Mouse (Mus musculus) T-helper 17 cell (primary cell): ENCODE data around the gene Ndufa9.

Experiments used
- in situ Hi-C, 2 experiments: fragments of 300-600 bp; cut with MboI, MseI; formaldehyde crosslinking; loops; 1 replicate in 1 of 2; 2 replicates in 1 of 2; pipeline ENCODE4 v1.15.1; 2025; ENCODE audit warnings: high pct_unique_total_duplicates in 2 of 2

The Ndufa9 gene

GRCm38 (mm10) chr6:126848712-126849704, at the start of gene Ndufa9:
Gene Ndufa9 (minus strand): TSS chr6:126849136.
- in situ Hi-C loops, result no loop called here

GRCm38 (mm10) chr6:126877118-126877517, 28.2 kb upstream of the Ndufa9 start:
- in situ Hi-C loops, result no loop called here

- in situ Hi-C loops, result loop anchor here in 1 of 2 experiments (5.0 kb wide), 1 partner anchor 84 kb away; the partner anchor contains the start of genes D6Wsu163e and Rad51ap1
These were observed 3.9 kb upstream of the Ndufa9 start, which contains the start of gene Akap3 for GRCm38 (mm10) chr6:126852881-126853280. Gene Akap3 (plus strand): TSS chr6:126853098.

GRCm38 (mm10) chr6:126836628-126837027, 12.3 kb downstream of the Ndufa9 start:
- in situ Hi-C loops, result loop anchor here in 1 of 2 experiments (10.0 kb wide), 1 partner anchor 1462 kb away; no protein-coding TSS in a partner anchor

GRCm38 (mm10) chr6:126823087-126823486, 25.8 kb downstream of the Ndufa9 start:
- in situ Hi-C loops, result no loop called here

- in situ Hi-C loops, result no loop called here
These were observed 32.6 kb downstream of the Ndufa9 start for GRCm38 (mm10) chr6:126816338-126816737.

GRCm38 (mm10) chr6:126815206-126815750, 33.7 kb downstream of the Ndufa9 start:
- in situ Hi-C loops, result no loop called here

- in situ Hi-C loops, result no loop called here
These were observed 37.5 kb downstream of the Ndufa9 start for GRCm38 (mm10) chr6:126811481-126811880.

- in situ Hi-C loops, result no loop called here
These were observed 40.4 kb downstream of the Ndufa9 start for GRCm38 (mm10) chr6:126808561-126808960.

- in situ Hi-C loops, result no loop called here
These were observed 40.8 kb downstream of the Ndufa9 start for GRCm38 (mm10) chr6:126808134-126808533.

- in situ Hi-C loops, result no loop called here
These were observed 42.2 kb downstream of the Ndufa9 start for GRCm38 (mm10) chr6:126806783-126807182.

GRCm38 (mm10) chr6:126802946-126803345, 46.0 kb downstream of the Ndufa9 start:
- in situ Hi-C loops, result no loop called here

GRCm38 (mm10) chr6:126794751-126795150, 54.2 kb downstream of the Ndufa9 start:
- in situ Hi-C loops, result no loop called here

- in situ Hi-C loops, result no loop called here
These were observed 55.2 kb downstream of the Ndufa9 start for GRCm38 (mm10) chr6:126793689-126794088.

GRCm38 (mm10) chr6:126791964-126792363, 57.0 kb downstream of the Ndufa9 start:
- in situ Hi-C loops, result no loop called here

GRCm38 (mm10) chr6:126791488-126791887, 57.4 kb downstream of the Ndufa9 start:
- in situ Hi-C loops, result no loop called here

GRCm38 (mm10) chr6:126788863-126789262, 60.1 kb downstream of the Ndufa9 start:
- in situ Hi-C loops, result no loop called here

GRCm38 (mm10) chr6:126784206-126784605, 64.7 kb downstream of the Ndufa9 start:
- in situ Hi-C loops, result no loop called here

GRCm38 (mm10) chr6:126783651-126784066, 65.3 kb downstream of the Ndufa9 start:
- in situ Hi-C loops, result no loop called here

GRCm38 (mm10) chr6:126783056-126783455, 65.9 kb downstream of the Ndufa9 start:
- in situ Hi-C loops, result no loop called here

GRCm38 (mm10) chr6:126777889-126778288, 71.0 kb downstream of the Ndufa9 start:
- in situ Hi-C loops, result no loop called here

GRCm38 (mm10) chr6:126773873-126774272, 75.1 kb downstream of the Ndufa9 start:
- in situ Hi-C loops, result no loop called here
